Mouse (Mus musculus) olfactory bulb, adult 2 months (tissue): ENCODE data around the gene Pcbd2.

Experiments
- CTCF ChIP-seq: fragments of 200-500 bp; IDR thresholded peaks from 2 replicates; pipeline ENCODE4 v1.5.1; 2012; ENCODE audit warnings: low read depth, mild to moderate bottlenecking, low read length, moderate library complexity; ENCODE audit not compliant: insufficient read depth
- POLR2A ChIP-seq: fragments of 200-500 bp; IDR thresholded peaks from 2 replicates; pipeline ENCODE4 v1.6.1; 2012; ENCODE audit warnings: mild to moderate bottlenecking, low read depth, low read length, moderate library complexity; ENCODE audit not compliant: insufficient read depth

GRCm38 (mm10) chr13:55801246-55801645 lies 74.1 kb downstream of the Pcbd2 start:
- no peak for TF ChIP-seq CTCF
- no peak for TF ChIP-seq POLR2A
